Mouse (Mus musculus) forebrain, embryonic 16.5 days (tissue): ENCODE measurements around the gene Matn3. TPM values are rescaled to one million over a fixed set of nuclear protein-coding genes. Genes with fewer than 3 reads are reported as not detected.
"Not testable (repeated sequence)": the region's sequence is repeated elsewhere in the genome, so short reads cannot be mapped to it uniquely, and the experiment has no call there.

Experiments used
- ATAC-seq: fragments of 200-750 bp; cut with Nextera tagmentation; 2 replicates; pipeline ENCODE4 v1.8.0; 2017; ENCODE audit warnings: mild to moderate bottlenecking, moderate library complexity
- H3K27ac ChIP-seq: fragments of 300-500 bp; sonication (generic); 2 replicates; pipeline ENCODE4 v1.5.1; 2014; ENCODE audit warnings: low read length, control low read depth
- H3K27me3 ChIP-seq: fragments of 300-500 bp; sonication (generic); replicated peaks from 2 replicates; pipeline ENCODE4 v1.6.1; 2014; ENCODE audit warnings: low read length; ENCODE audit not compliant: control insufficient read depth, insufficient read depth
- H3K36me3 ChIP-seq: fragments of 300-500 bp; sonication (generic); 2 replicates; pipeline ENCODE4 v1.6.1; 2014; ENCODE audit not compliant: control insufficient read depth, insufficient read depth
- H3K4me1 ChIP-seq: fragments of 300-500 bp; sonication (generic); replicated peaks from 2 replicates; pipeline ENCODE4 v1.6.1; 2014; ENCODE audit warnings: low read length; ENCODE audit not compliant: control insufficient read depth, insufficient read depth
- H3K4me2 ChIP-seq: fragments of 300-500 bp; sonication (generic); 2 replicates; pipeline ENCODE4 v1.6.1; 2014; ENCODE audit warnings: mild to moderate bottlenecking, low read length, control low read depth
- H3K4me3 ChIP-seq: fragments of 300-500 bp; sonication (generic); replicated peaks from 2 replicates; pipeline ENCODE4 v1.5.1; 2014; ENCODE audit warnings: mild to moderate bottlenecking, low read length, control low read depth
- H3K9ac ChIP-seq: fragments of 300-500 bp; sonication (generic); replicated peaks from 2 replicates; pipeline ENCODE4 v1.6.1; 2014; ENCODE audit warnings: low read depth, low read length, control low read depth
- H3K9me3 ChIP-seq: fragments of 300-500 bp; sonication (generic); 2 replicates; pipeline ENCODE4 v1.6.1; 2016; ENCODE audit warnings: low read length; ENCODE audit not compliant: control insufficient read depth
- whole genome bisulfite sequencing: fragments of 180-500 bp; shearing (Covaris S2); extraction: QIAGEN DNeasy Blood & Tissue Kit; methylation state at CpG from one replicate; pipeline ENCODE4 v1.1.7; 2014; 5-methylcytosine and 5-hydroxymethylcytosine counted together
- polyA plus RNA-seq: library from polyadenylated mRNA; unstranded; fragments of >200 nt; fragmentation: Nextera tagmentation; extraction: Ambion mirVana; gene quantifications from 2 replicates; pipeline ENCODE4 v1.2.1, GENCODE M21; 2015

Gene Matn3
- polyA plus RNA-seq, 1 experiment from 2014 or later = 0.15 TPM

- peaks cover 9% of the 10 kb centered on the region; the same call in 1 of the 2 replicates for H3K4me1 ChIP-seq
- no peak overlapping the region for H3K27ac ChIP-seq
- WGBS = 84% methylated on average over 4 of the region's 4 CpGs
- H3K4me2 ChIP-seq = no peak overlapping the region
- H3K9ac ChIP-seq = no peak overlapping the region
- H3K27me3 ChIP-seq = no peaks in the 10 kb centered on the region
- peaks cover 18% of the 10 kb centered on the region for H3K36me3 ChIP-seq
- ATAC-seq = no peak
- H3K4me3 ChIP-seq = no peak overlapping the region
- H3K9me3 ChIP-seq = no peaks in the 10 kb centered on the region
Observed at GRCm38 (mm10) chr12:8931083-8931482, 16.6 kb upstream of the Matn3 start.

GRCm38 (mm10) chr12:8935349-8935748 lies 12.4 kb upstream of the Matn3 start:
- Histone ChIP-seq H3K4me3 (no peak overlapping the region), H3K9me3 (no peaks in the 10 kb centered on the region), H3K9ac (no peak overlapping the region), H3K27me3 (no peaks in the 10 kb centered on the region), H3K4me2 (no peak overlapping the region), H3K27ac (no peak overlapping the region), H3K4me1 (peaks cover 6% of the 10 kb centered on the region; the same call in 1 of the 2 replicates), H3K36me3 (peaks cover 36% of the 10 kb centered on the region)
- WGBS = 88% methylated on average over 5 of the region's 5 CpGs
- ATAC-seq = no peak

- not testable (repeated sequence) for H3K4me2 ChIP-seq, ATAC-seq, H3K27me3 ChIP-seq, H3K27ac ChIP-seq, H3K9me3 ChIP-seq, H3K4me1 ChIP-seq, H3K4me3 ChIP-seq, H3K9ac ChIP-seq
- H3K36me3 ChIP-seq = peaks cover 36% of the 10 kb centered on the region
- 76% methylated on average over 4 of the region's 4 CpGs for WGBS
Observed at GRCm38 (mm10) chr12:8936210-8936609, 11.5 kb upstream of the Matn3 start.

GRCm38 (mm10) chr12:8939490-8939889 lies 8.2 kb upstream of the Matn3 start:
- H3K9ac ChIP-seq = no peak overlapping the region
- no peak overlapping the region for H3K4me2 ChIP-seq
- no peak overlapping the region for H3K4me3 ChIP-seq
- no peaks in the 10 kb centered on the region for H3K9me3 ChIP-seq
- WGBS = 96% methylated on average over 4 of the region's 4 CpGs
- ATAC-seq = no peak
- H3K27me3 ChIP-seq = no peaks in the 10 kb centered on the region
- H3K4me1 ChIP-seq = no peaks in the 10 kb centered on the region
- H3K27ac ChIP-seq = no peak overlapping the region
- peaks cover 32% of the 10 kb centered on the region for H3K36me3 ChIP-seq

GRCm38 (mm10) chr12:8940011-8941005 lies 7.4 kb upstream of the Matn3 start:
- H3K4me3 ChIP-seq = no peak overlapping the region
- peaks cover 25% of the 10 kb centered on the region for H3K36me3 ChIP-seq
- no peak overlapping the region for H3K27ac ChIP-seq
- H3K4me1 ChIP-seq = no peaks in the 10 kb centered on the region
- H3K4me2 ChIP-seq = no peak overlapping the region
- no peaks in the 10 kb centered on the region for H3K9me3 ChIP-seq
- H3K27me3 ChIP-seq = no peaks in the 10 kb centered on the region
- 69% methylated on average over 12 of the region's 12 CpGs for WGBS
- no peak overlapping the region for H3K9ac ChIP-seq
- ATAC-seq = no peak

- Histone ChIP-seq H3K36me3 (peaks cover 18% of the 10 kb centered on the region), H3K9me3 (no peaks in the 10 kb centered on the region)
- WGBS = 77% methylated on average over 4 of the region's 4 CpGs
Observed at GRCm38 (mm10) chr12:8941131-8941615, 6.6 kb upstream of the Matn3 start.

GRCm38 (mm10) chr12:8941699-8942392 lies 5.9 kb upstream of the Matn3 start:
- Histone ChIP-seq H3K27ac (no peak overlapping the region), H3K4me1 (no peaks in the 10 kb centered on the region), H3K4me3 (no peak overlapping the region), H3K4me2 (no peak overlapping the region), H3K9me3 (no peaks in the 10 kb centered on the region), H3K36me3 (peaks cover 14% of the 10 kb centered on the region), H3K27me3 (no peaks in the 10 kb centered on the region), H3K9ac (no peak overlapping the region)
- ATAC-seq = no peak
- WGBS = 67% methylated on average over 4 of the region's 4 CpGs

More at GRCm38 (mm10) chr12:8941131-8941615, 6.6 kb upstream of the Matn3 start:
- Histone ChIP-seq H3K4me3 (no peak overlapping the region), H3K4me1 (no peaks in the 10 kb centered on the region), H3K9ac (no peak overlapping the region), H3K27ac (no peak overlapping the region), H3K27me3 (no peaks in the 10 kb centered on the region), H3K4me2 (no peak overlapping the region)
- ATAC-seq = no peak

- 66% methylated on average over 9 of the region's 9 CpGs for WGBS
- H3K9me3 ChIP-seq = no peaks in the 10 kb centered on the region
- no peak for ATAC-seq
- no peaks in the 10 kb centered on the region for H3K36me3 ChIP-seq
- H3K4me1 ChIP-seq = peaks cover 8% of the 10 kb centered on the region
- H3K27ac ChIP-seq = no peak overlapping the region
- no peaks in the 10 kb centered on the region for H3K27me3 ChIP-seq
- H3K4me3 ChIP-seq = no peak overlapping the region; the same call in 1 of the 2 replicates
- H3K4me2 ChIP-seq = no peak overlapping the region
- H3K9ac ChIP-seq = no peak overlapping the region
Observed at GRCm38 (mm10) chr12:8947163-8947562, 566 bp upstream of the Matn3 start.

GRCm38 (mm10) chr12:8953136-8953535 lies 5.4 kb downstream of the Matn3 start:
- Histone ChIP-seq H3K36me3 (no peaks in the 10 kb centered on the region), H3K4me1 (peaks cover 1% of the 10 kb centered on the region), H3K9ac (no peak overlapping the region), H3K4me2 (no peak overlapping the region), H3K9me3 (no peaks in the 10 kb centered on the region), H3K27me3 (no peaks in the 10 kb centered on the region), H3K27ac (no peak overlapping the region), H3K4me3 (no peak overlapping the region)
- no peak for ATAC-seq
- 42% methylated on average over 10 of the region's 10 CpGs for WGBS
